Mouse (Mus musculus) hindbrain, embryonic 11.5 days (tissue): ENCODE measurements around the gene Prkar1b. TPM values are rescaled to one million over a fixed set of nuclear protein-coding genes. Genes with fewer than 3 reads are reported as not detected.

ENCODE experiments used
- ATAC-seq: fragments of 200-750 bp; cut with Nextera tagmentation; 2 replicates; pipeline ENCODE4 v1.8.0; 2017; ENCODE audit warnings: mild to moderate bottlenecking, moderate TSS enrichment, moderate library complexity; ENCODE audit not compliant: low FRiP score
- DNase-seq: peaks from one replicate; pipeline ENCODE4 v3.0.0-alpha.2; 2015; ENCODE audit warnings: low spot score
- H3K27ac ChIP-seq: fragments of 300-500 bp; sonication (generic); 2 replicates; pipeline ENCODE4 v1.5.1; 2014; ENCODE audit warnings: mild to moderate bottlenecking, low read depth, low read length
- H3K27me3 ChIP-seq: fragments of 300-500 bp; sonication (generic); 2 replicates; pipeline ENCODE4 v1.6.1; 2014; ENCODE audit warnings: mild to moderate bottlenecking, low read length, moderate library complexity, mixed read lengths; ENCODE audit not compliant: control insufficient read depth, insufficient read depth
- H3K36me3 ChIP-seq: fragments of 300-500 bp; sonication (generic); 2 replicates; pipeline ENCODE4 v1.6.1; 2014; ENCODE audit warnings: mild to moderate bottlenecking, low read length, moderate library complexity, mixed read lengths; ENCODE audit not compliant: control insufficient read depth, insufficient read depth
- H3K4me1 ChIP-seq: fragments of 300-500 bp; sonication (generic); replicated peaks from 2 replicates; pipeline ENCODE4 v1.6.1; 2014; ENCODE audit warnings: low read length, mixed read lengths; ENCODE audit not compliant: control insufficient read depth, insufficient read depth
- H3K4me2 ChIP-seq: fragments of 300-500 bp; sonication (generic); replicated peaks from 2 replicates; pipeline ENCODE4 v1.6.1; 2014; ENCODE audit warnings: mild to moderate bottlenecking, low read depth, low read length
- H3K4me3 ChIP-seq: fragments of 300-500 bp; sonication (generic); 2 replicates; pipeline ENCODE4 v1.5.1; 2014; ENCODE audit warnings: low read depth, low read length
- H3K9ac ChIP-seq: fragments of 300-500 bp; sonication (generic); 2 replicates; pipeline ENCODE4 v1.6.1; 2014; ENCODE audit warnings: low read depth, low read length
- H3K9me3 ChIP-seq: fragments of 300-500 bp; sonication (generic); 2 replicates; pipeline ENCODE4 v1.6.1; 2016; ENCODE audit warnings: low read length; ENCODE audit not compliant: control insufficient read depth
- WGBS: fragments of 180-500 bp; shearing (Covaris S2); extraction: QIAGEN DNeasy Blood & Tissue Kit; methylation state at CpG from one replicate; pipeline ENCODE4 v1.1.7; 2014; 5-methylcytosine and 5-hydroxymethylcytosine counted together
- polyA plus RNA-seq: library from polyadenylated mRNA; unstranded; fragments of >200 nt; fragmentation: Nextera tagmentation; extraction: Ambion mirVana; gene quantifications from 2 replicates; pipeline ENCODE4 v1.2.1, GENCODE M21; 2014

Prkar1b gene
- polyA plus RNA-seq, 1 experiment from 2014 or later, result 19.9 TPM

DNA sequence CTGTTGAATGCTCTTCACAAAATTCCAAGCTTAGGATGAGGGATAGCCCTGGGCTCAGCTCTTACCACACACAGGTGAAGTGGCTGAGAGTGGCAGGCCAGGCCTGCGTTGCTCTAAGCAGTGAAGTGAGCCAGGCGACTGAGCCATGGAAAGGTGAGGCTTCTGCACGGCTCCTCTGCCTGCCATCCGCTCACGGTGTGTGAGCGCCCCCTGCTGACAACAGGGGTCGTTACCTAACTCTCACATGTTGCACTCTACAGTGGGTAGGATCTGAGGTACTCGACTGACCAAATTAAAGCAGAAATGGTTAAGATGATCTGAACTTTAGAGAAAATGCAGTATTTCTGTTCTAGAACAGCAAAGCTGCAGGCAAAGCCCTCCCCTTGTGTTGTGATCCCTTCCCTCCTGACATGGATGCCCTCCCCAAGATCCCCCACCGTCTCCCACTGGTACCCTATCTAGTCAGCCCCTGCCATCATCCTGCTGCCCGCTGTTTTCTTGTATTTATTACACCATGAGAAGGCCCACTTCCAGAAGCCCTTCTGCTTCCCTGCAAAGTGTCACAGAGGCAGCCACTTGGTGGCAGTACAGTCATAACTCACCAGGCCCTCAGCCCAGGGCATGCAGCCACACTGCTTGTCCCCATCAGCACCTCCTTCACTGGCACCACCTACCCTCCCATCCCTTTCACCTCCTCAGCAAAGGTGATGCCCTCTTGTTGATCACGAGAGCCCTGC lies 29.3 kb upstream of the Prkar1b start:
- DNase-seq, result peak; percentile 88
- Histone ChIP-seq H3K4me1 (no peaks in the 10 kb centered on the region), H3K9ac (no peak overlapping the region), H3K4me2 (no peak overlapping the region), H3K36me3 (peaks cover 10% of the 10 kb centered on the region), H3K9me3 (no peaks in the 10 kb centered on the region), H3K27me3 (no peaks in the 10 kb centered on the region), H3K27ac (no peak overlapping the region), H3K4me3 (no peak overlapping the region)
- WGBS, result 33% methylated on average over 11 of the region's 11 CpGs
- peak; percentile 35; the same call in 1 of the 2 replicates for ATAC-seq

DNA sequence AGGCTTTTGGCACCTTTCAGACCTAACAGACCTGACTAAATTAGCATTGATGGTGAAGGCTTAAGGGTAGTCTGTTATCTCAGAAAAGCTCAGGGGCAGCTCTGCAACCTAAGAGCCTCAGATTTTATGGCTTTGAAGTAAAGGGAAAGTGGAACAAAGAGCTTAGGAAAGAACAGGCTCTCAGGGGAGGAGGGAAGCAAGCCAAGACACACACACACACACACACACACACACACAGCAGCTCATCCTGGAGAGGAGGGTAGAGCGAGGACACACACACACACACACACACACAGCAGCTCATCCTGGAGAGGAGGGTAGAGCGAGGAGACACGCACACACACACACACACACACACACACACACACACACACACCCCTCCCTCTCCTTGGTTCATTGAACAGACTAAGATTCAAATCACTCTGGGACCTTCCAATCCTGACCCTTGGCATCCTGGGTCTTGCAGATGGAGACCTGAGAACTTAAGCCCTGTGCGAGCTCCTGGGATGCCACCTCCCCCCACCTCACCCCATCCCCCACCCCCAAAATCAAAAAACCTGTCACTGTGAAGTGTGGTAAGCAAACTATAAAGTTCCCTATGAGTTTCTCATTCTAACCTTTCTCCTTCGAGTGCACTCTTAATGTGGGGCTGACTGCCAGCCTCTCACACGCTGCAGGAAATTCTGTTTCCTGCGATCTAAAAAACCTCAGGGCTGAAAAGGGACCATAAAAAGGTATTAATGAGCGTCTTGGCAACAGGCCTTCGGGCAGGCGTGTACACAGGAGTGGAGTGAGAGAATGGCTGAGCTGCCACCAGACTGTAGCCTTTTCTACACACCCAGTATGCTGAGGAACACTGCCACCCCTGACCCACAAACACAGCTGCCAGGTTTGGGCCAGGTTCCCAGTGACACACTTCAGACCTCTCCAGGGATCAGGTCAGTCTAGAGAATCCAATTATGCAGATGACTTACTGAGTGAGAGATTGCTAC lies 25.1 kb upstream of the Prkar1b start:
- H3K9ac ChIP-seq, result no peak overlapping the region
- ATAC-seq, result no peak
- H3K4me1 ChIP-seq, result no peaks in the 10 kb centered on the region
- no peak overlapping the region for H3K4me2 ChIP-seq
- no peak overlapping the region for H3K4me3 ChIP-seq
- 89% methylated on average over 10 of the region's 10 CpGs for WGBS
- no peak overlapping the region for H3K27ac ChIP-seq
- peaks cover 13% of the 10 kb centered on the region for H3K36me3 ChIP-seq
- no peak for DNase-seq
- H3K9me3 ChIP-seq, result no peaks in the 10 kb centered on the region
- H3K27me3 ChIP-seq, result no peaks in the 10 kb centered on the region

DNA sequence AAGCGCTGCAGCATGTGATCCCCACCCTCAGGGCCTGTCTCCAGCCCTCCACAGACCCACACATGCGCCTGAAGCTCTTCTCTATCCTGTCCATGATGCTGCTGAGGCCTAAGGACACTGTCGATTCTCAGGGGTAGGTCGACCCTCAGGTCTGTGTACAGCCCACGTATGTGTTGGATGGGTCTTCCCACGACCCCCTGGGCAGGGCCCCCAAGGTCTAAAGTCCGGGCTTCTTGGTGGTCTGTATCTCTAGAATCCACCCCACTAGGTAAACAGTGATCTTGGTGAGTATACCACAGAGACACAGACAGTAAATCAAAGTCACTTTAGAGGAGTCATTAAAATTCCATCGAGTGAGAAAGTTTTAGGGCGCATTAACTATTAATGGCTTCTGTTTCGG lies 24.3 kb upstream of the Prkar1b start:
- WGBS, result 83% methylated on average over 10 of the region's 10 CpGs
- no peaks in the 10 kb centered on the region for H3K9me3 ChIP-seq
- no peak overlapping the region for H3K4me2 ChIP-seq
- no peaks in the 10 kb centered on the region for H3K4me1 ChIP-seq
- no peaks in the 10 kb centered on the region for H3K27me3 ChIP-seq
- peaks cover 13% of the 10 kb centered on the region for H3K36me3 ChIP-seq
- DNase-seq, result no peak
- H3K27ac ChIP-seq, result no peak overlapping the region
- H3K4me3 ChIP-seq, result no peak overlapping the region
- no peak overlapping the region for H3K9ac ChIP-seq
- no peak for ATAC-seq

DNA sequence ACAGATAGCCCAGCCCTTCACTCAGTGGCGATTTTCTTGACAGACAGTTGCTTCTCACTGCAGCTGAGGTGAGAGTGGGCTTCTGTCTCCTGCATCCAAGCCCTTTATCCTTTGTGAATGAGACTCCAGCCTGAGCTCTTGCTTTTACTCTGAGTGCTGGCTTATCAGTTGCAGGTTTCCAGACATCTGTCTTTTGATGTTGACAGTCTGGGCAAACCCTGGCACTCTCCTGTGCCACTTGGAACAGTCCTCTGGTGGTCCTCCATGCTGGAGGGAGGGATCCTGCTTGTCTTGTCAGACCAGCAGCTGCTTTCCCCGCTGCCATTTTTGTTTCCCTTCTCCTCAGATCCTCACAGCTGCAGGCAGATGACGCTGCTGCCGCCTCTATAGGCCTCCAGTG lies 22.1 kb upstream of the Prkar1b start:
- Histone ChIP-seq H3K9ac (no peak overlapping the region), H3K27me3 (no peaks in the 10 kb centered on the region), H3K4me3 (no peak overlapping the region), H3K4me1 (no peaks in the 10 kb centered on the region), H3K4me2 (no peak overlapping the region), H3K36me3 (peaks cover 11% of the 10 kb centered on the region), H3K27ac (no peak overlapping the region), H3K9me3 (no peaks in the 10 kb centered on the region)
- WGBS, result 91% methylated on average over 4 of the region's 4 CpGs
- no peak for ATAC-seq
- DNase-seq, result no peak

DNA sequence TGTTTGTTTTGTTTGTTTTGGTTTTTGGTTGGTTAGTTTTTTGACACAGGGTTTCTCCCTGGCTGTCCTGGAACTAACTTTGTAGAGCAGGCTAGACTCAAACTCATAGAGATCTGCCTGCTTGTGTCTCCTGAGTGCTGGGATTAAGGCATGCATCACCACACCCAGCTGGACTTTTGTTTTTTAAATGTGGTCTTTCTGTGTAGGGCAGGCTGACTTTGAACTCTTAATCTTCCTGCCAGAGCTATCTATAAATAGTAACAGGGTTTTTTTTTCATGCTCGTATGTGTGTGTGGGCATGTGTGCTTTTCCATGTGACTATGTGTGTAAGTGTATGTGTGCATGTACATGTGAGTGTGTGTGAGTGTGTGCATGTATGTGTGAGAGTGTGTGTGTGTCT lies 17.7 kb upstream of the Prkar1b start:
- 81% methylated on average over 1 of the region's 1 CpGs for WGBS

DNA sequence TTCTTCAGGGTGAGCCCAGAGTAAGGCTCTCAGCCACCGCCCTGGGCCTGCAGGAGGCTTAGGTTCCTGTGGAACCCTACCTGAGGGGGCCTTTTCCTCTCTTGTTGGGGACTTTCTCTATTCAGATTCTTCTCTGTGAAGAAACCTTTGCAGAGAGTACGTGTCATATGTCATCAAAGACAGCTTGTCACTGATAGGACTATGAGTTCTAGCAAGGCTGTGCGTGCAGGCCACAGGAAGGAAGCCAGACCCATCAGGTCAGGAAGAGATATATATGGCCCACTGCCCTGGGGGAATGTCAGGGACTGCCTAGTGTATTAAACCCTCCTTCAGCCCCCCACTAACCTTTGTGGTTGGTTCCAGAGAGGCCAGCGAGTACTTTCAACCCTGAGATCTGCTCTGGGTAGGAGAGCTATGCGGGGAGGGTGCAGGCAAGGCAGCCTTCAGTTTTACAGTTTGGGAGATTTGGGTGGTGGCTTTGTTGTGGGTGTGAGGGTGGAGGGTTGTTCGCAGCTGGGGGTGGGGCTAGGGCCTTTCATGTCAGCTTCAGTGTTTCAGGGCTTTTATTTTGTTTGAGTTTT lies 17.1 kb upstream of the Prkar1b start:
- no peaks in the 10 kb centered on the region for H3K4me1 ChIP-seq
- H3K4me2 ChIP-seq, result no peak overlapping the region
- no peak overlapping the region for H3K27ac ChIP-seq
- H3K9me3 ChIP-seq, result no peaks in the 10 kb centered on the region
- DNase-seq (no peak), ATAC-seq (no peak)
- no peaks in the 10 kb centered on the region for H3K27me3 ChIP-seq
- H3K36me3 ChIP-seq, result 0 out of 2 replicates have a peak, but pooled peaks cover 6% of the 10 kb centered on the region
- H3K4me3 ChIP-seq, result no peak overlapping the region
- no peak overlapping the region for H3K9ac ChIP-seq
- WGBS, result 93% methylated on average over 6 of the region's 6 CpGs

More for the DNA sequence above, 17.7 kb upstream of the Prkar1b start:
- Histone ChIP-seq H3K27me3 (no peaks in the 10 kb centered on the region), H3K9me3 (no peaks in the 10 kb centered on the region), H3K4me2 (no peak overlapping the region), H3K9ac (no peak overlapping the region), H3K4me3 (no peak overlapping the region), H3K4me1 (no peaks in the 10 kb centered on the region), H3K27ac (no peak overlapping the region), H3K36me3 (peaks cover 10% of the 10 kb centered on the region; the same call in 1 of the 2 replicates)
- no peak for ATAC-seq
- DNase-seq, result no peak

DNA sequence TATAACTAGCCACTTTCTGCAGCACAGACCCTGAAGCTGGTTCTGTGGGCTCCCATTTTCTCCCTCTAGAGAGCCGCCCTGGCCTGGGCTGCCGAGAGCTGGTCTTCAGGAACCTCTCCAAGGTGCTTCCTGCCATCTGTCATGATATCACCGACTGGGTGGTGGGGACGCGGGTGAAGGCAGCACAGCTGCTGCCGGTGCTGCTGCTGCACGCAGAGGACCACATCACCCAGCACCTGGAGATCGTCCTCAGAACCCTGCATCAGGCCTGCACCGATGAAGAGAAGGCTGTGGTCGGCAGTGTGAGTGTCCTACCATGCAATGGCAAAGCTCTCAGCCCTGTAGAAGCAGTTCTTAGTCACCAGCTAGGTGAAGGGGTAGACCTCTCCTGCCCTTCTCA lies 11.8 kb upstream of the Prkar1b start:
- no peak for DNase-seq
- no peaks in the 10 kb centered on the region for H3K36me3 ChIP-seq
- no peak overlapping the region for H3K4me2 ChIP-seq
- no peaks in the 10 kb centered on the region for H3K4me1 ChIP-seq
- no peak overlapping the region for H3K4me3 ChIP-seq
- no peak for ATAC-seq
- no peaks in the 10 kb centered on the region for H3K9me3 ChIP-seq
- H3K9ac ChIP-seq, result no peak overlapping the region
- 90% methylated on average over 10 of the region's 10 CpGs for WGBS
- no peaks in the 10 kb centered on the region for H3K27me3 ChIP-seq
- no peak overlapping the region for H3K27ac ChIP-seq

DNA sequence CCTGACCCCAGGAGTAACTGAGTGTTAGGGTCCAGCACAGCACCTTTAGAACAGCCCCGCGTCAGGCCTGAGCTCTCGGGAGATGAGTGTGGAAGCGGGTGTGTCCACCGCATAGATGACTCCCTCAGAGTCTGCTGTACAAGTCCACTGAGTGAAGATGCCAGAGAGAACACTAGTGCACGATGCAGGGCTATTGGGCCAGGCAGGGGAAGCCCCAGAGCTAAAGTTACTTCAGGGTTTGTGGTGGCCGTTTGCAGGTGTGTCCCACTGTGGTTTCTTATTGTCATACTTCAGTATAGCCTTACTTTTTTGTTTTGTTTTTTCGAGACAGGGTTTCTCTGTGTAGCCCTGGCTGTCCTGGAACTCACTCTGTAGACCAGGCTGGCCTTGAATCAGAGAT lies 11.1 kb upstream of the Prkar1b start:
- no peaks in the 10 kb centered on the region for H3K27me3 ChIP-seq
- DNase-seq (no peak), ATAC-seq (no peak)
- H3K9ac ChIP-seq, result no peak overlapping the region
- WGBS, result 88% methylated on average over 8 of the region's 8 CpGs
- H3K36me3 ChIP-seq, result no peaks in the 10 kb centered on the region
- H3K4me2 ChIP-seq, result no peak overlapping the region
- no peak overlapping the region for H3K27ac ChIP-seq
- no peaks in the 10 kb centered on the region for H3K9me3 ChIP-seq
- H3K4me1 ChIP-seq, result no peaks in the 10 kb centered on the region
- H3K4me3 ChIP-seq, result no peak overlapping the region
